Mouse (Mus musculus): ENCODE results near the gene Gm5640. TPM values are rescaled to one million over a fixed set of nuclear protein-coding genes. Genes with fewer than 3 reads are reported as not detected.
"Not testable (repeated sequence)": the region's sequence is repeated elsewhere in the genome, so short reads cannot be mapped to it uniquely, and the experiment has no call there.

The Gm5640 gene
- total RNA-seq (2014; fragmentation: Nextera tagmentation) = not detected in 2 replicates
- total RNA-seq (2017) = not detected in 2 replicates

GRCm38 (mm10) chrX:74645466-74646323 is at the start of gene Gm5640:
TSS of gene Gm5640 (minus strand) at chrX:74645635.
- peak; percentile 88 for ATAC-seq (replicated peaks; ENCODE audit: poor library complexity, severe bottlenecking)

- ATAC-seq (replicated peaks; ENCODE audit: poor library complexity, severe bottlenecking) = not testable (repeated sequence)
Observed at GRCm38 (mm10) chrX:74646393-74646792, 958 bp upstream of the Gm5640 start.

DNA sequence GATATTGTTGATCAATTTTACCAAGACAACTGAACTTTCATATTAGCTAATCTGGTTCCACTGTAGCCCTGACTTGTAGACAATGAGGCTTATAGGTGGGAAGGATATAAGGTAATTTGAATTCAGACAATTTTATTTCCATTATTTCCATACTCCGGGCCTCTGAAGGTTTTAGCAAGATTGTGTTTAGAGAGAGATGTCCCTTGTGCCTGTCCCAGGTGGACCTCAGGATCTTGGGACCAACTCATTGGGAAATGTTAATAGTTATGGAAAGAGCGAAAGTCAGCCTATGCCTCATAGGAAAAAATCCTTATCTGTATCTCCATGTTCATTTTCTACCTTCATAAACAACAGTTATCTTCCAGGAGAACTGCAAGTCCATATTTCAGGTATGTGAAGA is 53.1 kb downstream of the Gm5640 start, which contains the start of gene Olfr1325:
Gene Olfr1325 (plus strand): TSS at position 301 of the 400 bp plus-strand sequence.
- no peak for ATAC-seq (replicated peaks; ENCODE audit: poor library complexity, severe bottlenecking)

Other genes starting within 250 kb of the Gm5640 start
- 164 and 168 TPM in 2 replicates for gene G6pdx, start 216.4 kb downstream of the Gm5640 start, total RNA-seq (2014; fragmentation: Nextera tagmentation)
- 120 and 126 TPM in 2 replicates for gene G6pdx, start 216.4 kb downstream of the Gm5640 start, total RNA-seq (2017)
- not detected in 2 replicates for gene Gm6880, start 164.2 kb downstream of the Gm5640 start, total RNA-seq (2014; fragmentation: Nextera tagmentation)
- gene Gm6880, start 164.2 kb downstream of the Gm5640 start, total RNA-seq (2017) = not detected in 2 replicates
- gene Olfr1326-ps1, start 70.7 kb downstream of the Gm5640 start, total RNA-seq (2014; fragmentation: Nextera tagmentation) = not detected in 2 replicates
- gene Olfr1326-ps1, start 70.7 kb downstream of the Gm5640 start, total RNA-seq (2017) = not detected in 2 replicates
- not detected in 2 replicates for gene Olfr1325, start 53.0 kb downstream of the Gm5640 start, total RNA-seq (2014; fragmentation: Nextera tagmentation)
- not detected in 2 replicates for gene Olfr1325, start 53.0 kb downstream of the Gm5640 start, total RNA-seq (2017)
- not detected in 2 replicates for gene Gm6890, start 95.3 kb upstream of the Gm5640 start, total RNA-seq (2014; fragmentation: Nextera tagmentation)
- not detected in 2 replicates for gene Gm6890, start 95.3 kb upstream of the Gm5640 start, total RNA-seq (2017)
- gene Gm5936, start 191.6 kb upstream of the Gm5640 start, total RNA-seq (2014; fragmentation: Nextera tagmentation) = not detected in 2 replicates
- gene Gm5936, start 191.6 kb upstream of the Gm5640 start, total RNA-seq (2017) = not detected in 2 replicates